Mouse (Mus musculus) heart, postnatal 25 days (tissue): ENCODE measurements around the gene Mettl7a3. TPM values are rescaled to one million over a fixed set of nuclear protein-coding genes. Genes with fewer than 3 reads are reported as not detected.
"Not testable (repeated sequence)": the region's sequence is repeated elsewhere in the genome, so short reads cannot be mapped to it uniquely, and the experiment has no call there.

ENCODE experiments used
- DNase-seq: peaks from one replicate; pipeline ENCODE4 v3.0.0; 2022; ENCODE audit warnings: low spot score
- intact Hi-C: fragments of 180-260 bp; cut with DNase I; formaldehyde crosslinking; loops from one replicate; pipeline ENCODE4 v1.15.1; 2025
- total RNA-seq, 2 experiments: library from RNA; stranded (reverse); gene quantifications; 2 replicates each; pipeline ENCODE4 v1.2.3; 2021

Mettl7a3 gene
- total RNA-seq, result under 1 TPM in 1 of 2 experiments, not detected in 1; 0.16 TPM

DNA sequence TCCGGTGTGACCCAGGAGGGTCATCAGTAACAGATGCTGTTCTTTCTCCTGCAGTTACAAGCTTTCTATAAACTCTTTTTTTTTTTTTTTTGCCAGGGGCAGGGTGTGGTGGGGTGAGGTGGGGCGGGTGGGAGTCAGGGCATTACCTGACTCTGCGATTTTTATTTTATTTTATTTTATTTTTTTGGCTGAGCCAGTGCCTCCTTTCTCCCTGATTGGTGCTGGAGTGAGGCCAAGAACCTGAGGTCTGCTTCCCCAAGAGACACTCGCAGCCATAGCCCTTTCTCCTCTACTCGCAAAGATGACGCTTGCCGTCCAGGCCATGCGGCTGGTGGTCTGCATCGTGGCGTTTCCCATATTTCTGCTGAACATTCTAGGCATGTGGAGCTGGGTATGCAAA, at the start of gene Mettl7a3:
Mettl7a3 (plus strand) TSS at position 301 of the 400 bp plus-strand sequence.
- intact Hi-C loops, result no loop called here
- DNase-seq, result no peak

- no peak for DNase-seq
Measured at GRCm38 (mm10) chr15:100288980-100289379, 45.7 kb upstream of the Mettl7a3 start.

GRCm38 (mm10) chr15:100290858-100291257, 43.9 kb upstream of the Mettl7a3 start:
- no peak for DNase-seq
- intact Hi-C loops, result no loop called here

More at GRCm38 (mm10) chr15:100288980-100289379, 45.7 kb upstream of the Mettl7a3 start:
- intact Hi-C loops, result no loop called here

- no peak for DNase-seq
- intact Hi-C loops, result no loop called here
Measured at GRCm38 (mm10) chr15:100292326-100292725, 42.4 kb upstream of the Mettl7a3 start.

DNA sequence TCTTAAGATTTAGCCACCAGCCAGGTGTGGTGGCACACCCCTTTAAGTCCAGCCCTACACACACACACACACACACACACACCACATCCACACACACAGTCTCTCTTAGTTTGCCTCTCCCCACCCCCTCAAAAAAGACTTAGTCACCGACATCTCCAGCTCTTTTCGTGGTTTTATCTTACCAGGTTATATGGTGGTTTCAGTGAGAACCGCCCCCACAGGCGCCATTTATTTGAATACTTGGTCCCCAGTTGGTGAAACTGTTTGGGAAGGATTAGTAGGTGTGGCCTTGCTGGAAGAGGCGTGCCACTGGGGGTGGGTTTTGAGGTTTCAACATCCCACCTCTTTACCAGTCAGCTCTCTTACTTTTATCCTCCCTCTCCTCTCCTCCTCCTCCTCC, 36.9 kb upstream of the Mettl7a3 start:
- intact Hi-C loops, result no loop called here
- no peak for DNase-seq

DNA sequence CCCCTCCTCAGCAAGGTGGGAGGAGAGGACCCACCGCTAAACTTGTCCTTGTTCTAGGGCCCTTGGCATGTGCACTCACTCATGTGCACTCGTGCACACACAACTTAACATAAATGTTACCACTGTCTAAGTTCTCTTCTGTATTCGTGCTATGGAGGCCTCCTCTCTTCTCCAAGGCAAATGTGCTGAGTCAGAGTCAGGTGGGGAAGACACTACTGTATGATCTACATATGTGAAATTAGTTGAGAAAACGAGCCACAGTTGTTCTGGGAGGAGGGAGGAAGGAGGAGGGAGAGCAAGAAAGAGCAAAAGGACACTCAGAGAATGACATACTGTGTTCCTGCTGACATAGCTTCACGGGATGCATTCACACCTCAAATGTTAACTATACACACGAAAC, 34.2 kb upstream of the Mettl7a3 start:
- intact Hi-C loops, result no loop called here
- DNase-seq, result no peak

GRCm38 (mm10) chr15:100301556-100301955, 33.2 kb upstream of the Mettl7a3 start:
- intact Hi-C loops, result no loop called here
- no peak for DNase-seq

DNA sequence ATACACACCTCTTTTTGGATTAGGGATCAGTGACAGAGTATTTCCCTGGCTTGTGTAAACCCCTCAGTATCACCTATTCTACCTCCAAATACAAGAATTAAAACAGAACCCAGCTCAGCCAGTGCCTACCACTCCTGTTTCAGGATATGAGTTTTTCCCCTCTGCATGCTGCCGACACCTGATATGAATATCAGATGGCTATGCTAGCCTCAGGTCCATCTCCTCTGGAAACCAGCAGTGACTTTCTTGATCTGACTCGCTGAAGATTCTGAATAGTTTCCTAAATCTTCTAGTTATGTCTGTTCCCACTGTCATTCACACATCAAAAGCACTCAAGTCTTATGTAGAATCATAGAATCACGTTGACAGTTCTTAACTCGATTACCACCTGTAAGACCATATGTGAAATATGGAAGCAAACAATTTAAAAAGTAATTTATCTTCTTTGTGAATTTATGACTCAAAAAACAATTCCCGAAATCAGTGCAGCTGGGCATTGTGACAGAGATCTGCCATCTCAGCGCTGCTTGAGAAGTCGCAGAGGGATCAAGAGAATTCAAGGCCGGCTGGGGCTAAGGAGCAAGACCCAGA, 31.2 kb upstream of the Mettl7a3 start:
- DNase-seq, result no peak
- intact Hi-C loops, result no loop called here

- intact Hi-C loops, result no loop called here
- DNase-seq, result peak; percentile 67
Measured at GRCm38 (mm10) chr15:100304019-100304991, 30.4 kb upstream of the Mettl7a3 start, which contains the start of gene Mettl7a1. Gene Mettl7a1, plus strand, starts transcription at chr15:100304140.

DNA sequence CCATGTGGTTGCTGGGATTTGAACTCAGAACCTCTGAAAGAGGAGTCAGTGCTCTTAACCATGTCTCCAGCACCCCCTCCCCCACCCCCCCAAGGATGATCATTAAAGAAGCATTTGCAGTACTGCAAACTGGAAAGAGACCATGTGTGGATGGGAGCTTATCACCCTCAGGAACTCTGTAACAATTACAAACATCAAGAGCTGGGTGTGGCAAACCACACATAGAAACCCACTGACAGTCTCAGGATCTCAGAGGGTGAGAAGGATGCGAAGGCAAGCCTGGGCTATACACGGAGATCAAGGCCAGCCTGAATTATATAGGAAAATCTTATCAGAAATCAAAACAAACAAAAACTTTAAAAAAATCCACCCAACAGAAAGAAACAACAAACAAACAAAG, 28.5 kb upstream of the Mettl7a3 start:
- intact Hi-C loops, result no loop called here

DNA sequence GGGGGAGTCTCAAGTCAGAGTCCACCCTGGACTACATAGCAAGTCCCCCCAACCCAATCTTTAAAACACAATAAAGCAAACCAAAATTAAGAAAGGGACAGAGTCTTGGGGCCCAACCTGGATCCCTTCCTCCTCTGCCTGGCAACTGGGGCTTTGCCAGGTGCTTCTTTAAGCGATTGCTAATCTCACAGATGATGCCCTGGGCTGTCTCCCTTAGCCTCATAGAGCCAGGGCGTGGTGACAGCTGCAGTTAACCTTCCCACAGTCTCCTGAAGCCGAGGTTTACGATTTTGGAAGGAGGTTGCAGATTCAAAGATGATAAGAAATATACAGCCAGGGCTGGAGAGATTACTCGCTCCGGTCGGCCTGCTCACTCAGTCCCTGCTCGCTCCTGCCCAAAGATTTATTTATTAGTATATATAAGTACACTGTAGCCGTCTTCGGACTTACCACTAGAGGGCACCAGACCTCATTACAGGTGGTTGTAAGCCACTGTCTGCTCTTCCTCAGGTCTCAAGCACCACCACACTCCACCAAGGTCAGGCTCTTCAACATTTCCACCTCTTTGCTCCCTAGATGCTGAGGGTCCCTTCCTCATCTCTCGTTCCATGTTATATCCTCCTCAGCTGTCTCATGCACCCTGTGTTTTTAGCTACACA, 27.2 kb upstream of the Mettl7a3 start:
- intact Hi-C loops, DNase-seq: not testable (repeated sequence)

More for the DNA sequence above, 28.5 kb upstream of the Mettl7a3 start:
- DNase-seq, result no peak

GRCm38 (mm10) chr15:100312346-100312745, 22.4 kb upstream of the Mettl7a3 start:
- DNase-seq, result no peak
- intact Hi-C loops, result loop anchor here (10.0 kb wide), 1 partner anchor 62 kb away; no protein-coding TSS in a partner anchor

DNA sequence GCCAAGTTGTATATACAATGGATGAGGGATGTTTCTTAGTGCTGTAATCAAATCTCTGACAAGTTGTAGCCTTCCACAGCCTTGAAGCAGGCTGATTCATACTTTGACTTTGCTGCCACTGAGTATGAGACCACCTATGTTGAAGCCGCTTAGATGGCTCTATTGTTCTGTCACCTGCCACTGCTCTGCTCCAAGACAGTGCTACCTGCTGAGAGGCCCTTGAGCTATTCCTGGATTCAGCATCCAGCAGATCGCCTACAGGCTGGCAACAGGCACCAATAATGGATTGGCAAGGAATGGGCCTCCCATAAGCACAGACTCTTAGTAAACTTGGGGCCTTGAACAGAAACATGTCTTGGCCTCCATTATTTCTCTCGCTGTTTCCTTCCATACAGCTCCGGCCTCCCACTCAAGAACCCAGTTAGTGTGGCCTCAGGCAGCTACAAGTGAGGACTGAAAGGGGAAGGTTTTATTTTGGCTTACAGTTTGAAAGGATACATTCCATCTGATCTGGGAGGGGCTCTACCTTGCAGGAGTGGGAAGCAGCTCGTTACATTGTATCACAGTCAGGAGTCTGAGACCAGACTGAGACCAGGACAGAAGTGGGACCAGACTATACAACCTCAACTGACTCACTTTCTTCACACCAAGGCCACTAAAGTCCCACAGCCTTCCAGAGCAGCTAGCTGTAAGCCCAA, 20.1 kb upstream of the Mettl7a3 start:
- intact Hi-C loops, result loop anchor here (10.0 kb wide), 1 partner anchor 60 kb away; no protein-coding TSS in a partner anchor
- DNase-seq, result no peak

DNA sequence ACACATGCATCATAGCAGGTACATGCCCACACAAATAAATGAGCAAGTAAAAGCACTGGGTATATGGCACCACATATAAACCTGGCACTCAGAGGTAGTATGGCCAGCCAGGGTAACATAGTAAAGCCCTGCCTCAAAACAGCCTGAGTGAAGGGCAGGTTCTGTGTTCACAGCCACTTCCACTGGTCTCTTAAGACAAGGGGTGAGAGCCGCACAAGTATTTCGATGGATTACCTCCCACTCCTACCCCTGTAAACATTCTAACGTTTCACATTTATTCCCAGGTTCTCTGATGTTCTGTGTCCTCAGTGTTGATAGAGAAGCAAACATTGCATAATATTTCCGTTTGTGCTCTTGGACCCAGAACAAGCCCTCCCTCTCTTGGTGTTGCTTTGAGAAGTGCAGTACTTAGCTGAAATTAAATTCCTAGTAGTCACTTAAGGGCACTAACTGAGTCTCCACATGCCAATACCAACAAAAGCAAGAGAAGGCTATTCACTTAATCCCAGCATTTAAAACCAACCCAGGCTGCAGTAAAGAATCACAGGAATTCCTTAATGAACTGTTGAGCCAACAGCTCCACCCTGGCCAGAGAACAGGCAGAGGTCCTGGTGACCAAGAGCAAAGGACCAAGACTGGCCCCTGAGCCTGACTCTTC, 16.6 kb upstream of the Mettl7a3 start:
- DNase-seq, result not testable (repeated sequence)
- intact Hi-C loops, result loop anchor here (10.0 kb wide), 1 partner anchor 57 kb away; no protein-coding TSS in a partner anchor

DNA sequence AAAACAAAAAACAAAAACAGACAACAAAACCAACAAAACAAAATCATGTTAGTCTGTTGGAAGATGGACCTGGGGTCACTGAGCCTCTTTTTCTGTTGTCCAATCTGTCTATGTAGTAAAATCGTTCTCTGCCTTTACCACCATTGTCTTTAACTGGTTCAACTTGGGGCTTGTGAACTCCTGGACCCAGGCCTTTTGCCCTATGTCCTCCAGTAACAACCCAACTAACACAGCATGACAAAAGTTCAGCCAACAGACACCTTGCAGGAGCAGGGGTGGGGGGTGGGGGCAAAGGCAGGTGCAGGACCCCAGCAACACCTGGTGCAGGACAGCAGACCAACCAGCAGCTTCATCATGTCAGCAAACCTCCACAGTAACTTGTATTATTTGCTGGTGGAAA, 14.8 kb upstream of the Mettl7a3 start:
- intact Hi-C loops, result loop anchor here (5.0 to 10.0 kb wide), 2 partner anchors 53 to 55 kb away; no protein-coding TSS in a partner anchor
- DNase-seq, result no peak

DNA sequence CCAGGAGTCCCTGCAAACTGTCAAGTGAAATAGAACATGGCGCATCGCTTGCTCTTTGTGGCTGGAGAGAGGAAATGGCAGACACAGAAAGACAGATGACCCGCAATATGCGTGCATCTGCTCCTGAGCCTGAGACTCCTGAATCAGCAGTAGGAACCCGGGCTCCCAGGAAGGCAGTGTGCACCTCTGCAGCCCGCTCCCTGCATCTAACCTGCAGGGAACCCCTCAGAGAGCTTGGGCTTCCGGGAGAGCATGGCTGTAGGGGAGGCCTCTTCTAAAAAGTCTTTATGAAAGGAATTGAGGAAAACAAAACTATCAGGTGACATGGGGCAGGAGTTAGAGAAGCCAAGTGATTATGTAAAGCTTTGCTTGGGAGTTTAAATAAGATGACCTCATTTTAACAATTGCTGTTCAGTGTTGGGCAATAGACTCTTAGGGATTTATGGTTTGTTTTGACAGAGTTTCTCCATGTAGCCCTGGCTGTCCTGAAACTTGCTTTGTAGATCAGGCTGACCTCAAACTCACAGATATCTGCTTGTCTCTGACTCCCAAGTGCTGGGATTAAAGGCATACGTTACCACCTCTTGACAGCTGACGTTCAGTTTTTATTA, 14.3 kb upstream of the Mettl7a3 start:
- intact Hi-C loops, result loop anchor here (5.0 kb wide), 1 partner anchor 53 kb away; no protein-coding TSS in a partner anchor
- DNase-seq, result no peak

DNA sequence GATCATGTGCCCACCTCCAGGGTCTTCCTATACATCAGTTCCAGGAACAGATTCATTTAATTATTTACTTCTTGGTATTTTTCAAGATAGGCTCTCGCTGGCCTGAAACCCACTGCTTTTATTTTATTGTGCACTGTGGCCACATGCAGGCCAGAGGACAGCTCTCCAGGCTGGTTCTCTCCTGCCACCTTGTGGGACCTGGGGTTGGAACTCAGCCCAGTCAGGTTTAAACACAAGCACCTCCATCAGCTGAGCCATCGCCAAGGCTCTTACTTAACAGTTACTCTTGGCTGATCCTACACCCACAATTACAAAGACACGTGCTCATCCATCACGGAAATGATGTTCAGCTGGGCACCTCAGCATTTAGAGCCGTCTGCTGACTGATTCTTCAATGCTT, 13.6 kb upstream of the Mettl7a3 start:
- peak; percentile 18 for DNase-seq
- intact Hi-C loops, result loop anchor here (5.0 kb wide), 1 partner anchor 54 kb away; no protein-coding TSS in a partner anchor

DNA sequence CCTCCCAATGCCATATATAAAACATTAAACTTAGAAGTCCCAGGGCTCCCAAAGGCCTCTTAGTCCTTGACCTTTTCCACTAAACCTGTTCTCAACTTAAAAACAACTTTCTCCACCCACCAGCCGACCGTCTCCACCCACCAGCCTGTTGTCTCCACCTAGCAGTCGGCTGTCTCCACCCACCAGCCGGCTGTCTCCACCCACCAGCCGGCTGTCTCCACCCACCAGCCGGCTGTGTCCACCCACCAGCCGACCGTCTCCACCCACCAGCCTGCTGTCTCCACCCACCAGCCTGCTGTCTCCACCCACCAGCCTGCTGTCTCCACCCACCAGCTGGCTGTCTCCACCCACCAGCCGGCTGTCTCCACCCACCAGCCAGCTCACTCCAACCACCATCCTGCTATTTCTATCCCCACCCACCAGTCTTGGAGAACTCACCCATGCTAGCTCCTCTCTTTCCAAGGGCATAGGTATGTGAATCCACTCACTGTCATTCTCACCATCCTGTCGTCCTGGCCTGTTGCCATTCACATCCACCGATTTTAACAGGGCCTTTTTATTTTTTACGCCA, 10.6 kb upstream of the Mettl7a3 start:
- no peak for DNase-seq
- intact Hi-C loops, result loop anchor here (5.0 kb wide), 1 partner anchor 57 kb away; no protein-coding TSS in a partner anchor
